16 mouse cellular contexts compared by ENCODE assay signal in the genomic region with DNA sequence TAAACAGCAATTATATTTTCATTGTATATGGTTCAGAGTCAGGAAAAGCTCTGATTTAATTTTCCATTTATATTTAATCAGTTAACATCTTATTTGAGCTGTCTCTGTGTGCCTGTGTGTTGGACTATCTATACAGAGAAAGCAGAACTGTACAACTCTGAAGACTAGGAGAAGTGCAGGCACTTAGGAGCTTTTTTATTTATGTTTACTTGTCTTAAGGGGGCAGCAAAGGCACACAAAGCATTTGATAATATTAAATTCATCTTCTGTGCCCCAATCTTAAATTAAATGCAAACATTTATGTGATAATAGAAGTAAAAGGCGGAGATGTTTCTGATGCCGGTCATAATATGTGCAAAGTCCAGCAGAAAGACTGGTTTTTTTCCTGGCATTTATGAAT.
DNase-seq lines count a peak whose midpoint lies in the region; ATAC-seq and TF ChIP-seq lines count a peak whose summit lies in the region.
"Had no signal": no experiment of that assay in that cellular context is flagged by ENCODE, and none has a peak within 500 bp of the region (broad histone marks: within the 10 kb centered on the region; RNA-seq: fewer than 3 reads in every experiment).

No protein-coding gene starts in this region.

- 0 out of 2 replicates have a peak, but pooled peaks have one; percentile 54 for ATAC-seq in hindbrain, embryonic 16.5 days
- ATAC-seq in hindbrain, embryonic 13.5 days (ENCODE audit: low FRiP score) = no peak
- ATAC-seq in midbrain, embryonic 16.5 days = 0 out of 2 replicates have a peak, but pooled peaks have one; percentile 54
- ATAC-seq in midbrain, embryonic 13.5 days = no peak
- peak; percentile 54 for ATAC-seq in common myeloid progenitor, adult 5-6 weeks (replicated peaks; ENCODE audit: low read depth, poor library complexity, severe bottlenecking)
- no peak for ATAC-seq in liver, postnatal 0 days

- H3K27ac ChIP-seq in hindbrain, embryonic 16.5 days (ENCODE audit: low read depth, low read length) = no peak overlapping the region
- no peak overlapping the region for H3K27ac ChIP-seq in hindbrain, embryonic 13.5 days
- H3K27ac ChIP-seq in midbrain, embryonic 16.5 days (ENCODE audit: low read length) = no peak overlapping the region
- H3K27ac ChIP-seq in midbrain, embryonic 13.5 days = no peak overlapping the region
- no peak overlapping the region for H3K27ac ChIP-seq in liver, postnatal 0 days (ENCODE audit: low read depth)
- H3K27ac ChIP-seq: embryonic facial prominence, embryonic 15.5 days; heart, embryonic 15.5 days; limb, embryonic 12.5 days; liver, embryonic 15.5 days had no signal

- WGBS in hindbrain, embryonic 16.5 days = 56% methylated on average over 2 of the region's 2 CpGs
- WGBS in hindbrain, embryonic 13.5 days = 78% methylated on average over 2 of the region's 2 CpGs
- 52% methylated on average over 2 of the region's 2 CpGs for WGBS in midbrain, embryonic 16.5 days
- WGBS in midbrain, embryonic 13.5 days = 61% methylated on average over 2 of the region's 2 CpGs
- 89% methylated on average over 2 of the region's 2 CpGs for WGBS in liver, postnatal 0 days (ENCODE audit: insufficient replicate concordance)

- no peak overlapping the region for H3K4me2 ChIP-seq in hindbrain, embryonic 16.5 days (ENCODE audit: low read length)
- H3K4me2 ChIP-seq in hindbrain, embryonic 13.5 days = no peak overlapping the region
- no peak overlapping the region for H3K4me2 ChIP-seq in midbrain, embryonic 16.5 days (ENCODE audit: low read length)
- no peak overlapping the region for H3K4me2 ChIP-seq in midbrain, embryonic 13.5 days (replicated peaks)
- no peak overlapping the region for H3K4me2 ChIP-seq in liver, postnatal 0 days (ENCODE audit: low read depth, low read length)
- H3K4me2 ChIP-seq: embryonic facial prominence, embryonic 15.5 days; heart, embryonic 15.5 days; limb, embryonic 12.5 days; liver, embryonic 15.5 days had no signal

- TF ChIP-seq EP300 in liver, postnatal 0 days (IDR thresholded peaks at IDR 0.05; ENCODE audit: low read depth) = no peak

- DNase-seq in liver, postnatal 0 days = no peak
- no peak for DNase-seq in heart, postnatal 14 days
- DNase-seq: adrenal gland, adult 2 months; cerebellum, adult 9-11 months; kidney, postnatal 10 days; lung, postnatal 4 days; thymus, adult 2 months had no signal

- H3K9me3 ChIP-seq in hindbrain, embryonic 16.5 days (ENCODE audit: control insufficient read depth, low read length) = no peaks in the 10 kb centered on the region
- no peaks in the 10 kb centered on the region for H3K9me3 ChIP-seq in hindbrain, embryonic 13.5 days
- no peaks in the 10 kb centered on the region for H3K9me3 ChIP-seq in midbrain, embryonic 16.5 days (replicated peaks; ENCODE audit: control insufficient read depth, low read length, poor library complexity, severe bottlenecking)
- H3K9me3 ChIP-seq in midbrain, embryonic 13.5 days = no peaks in the 10 kb centered on the region
- no peaks in the 10 kb centered on the region for H3K9me3 ChIP-seq in liver, postnatal 0 days (ENCODE audit: low read length)
- H3K9me3 ChIP-seq: embryonic facial prominence, embryonic 15.5 days; heart, embryonic 15.5 days; limb, embryonic 12.5 days; liver, embryonic 15.5 days had no signal

- H3K4me3 ChIP-seq in hindbrain, embryonic 16.5 days (ENCODE audit: low read length) = no peak overlapping the region
- no peak overlapping the region for H3K4me3 ChIP-seq in hindbrain, embryonic 13.5 days
- no peak overlapping the region for H3K4me3 ChIP-seq in midbrain, embryonic 16.5 days (ENCODE audit: low read depth, low read length)
- no peak overlapping the region for H3K4me3 ChIP-seq in midbrain, embryonic 13.5 days (replicated peaks)
- H3K4me3 ChIP-seq in liver, postnatal 0 days (ENCODE audit: low read depth, low read length) = no peak overlapping the region
- H3K4me3 ChIP-seq: embryonic facial prominence, embryonic 15.5 days; heart, embryonic 15.5 days; limb, embryonic 12.5 days; liver, embryonic 15.5 days had no signal

- intact Hi-C loops in heart, postnatal 14 days (cut with DNase I) = no loop called here

- no peak for TF ChIP-seq CTCF in liver, postnatal 0 days (IDR thresholded peaks at IDR 0.05; ENCODE audit: low read depth)

- no peaks in the 10 kb centered on the region for H3K36me3 ChIP-seq in hindbrain, embryonic 16.5 days (ENCODE audit: control insufficient read depth, insufficient read depth, low read length)
- H3K36me3 ChIP-seq in hindbrain, embryonic 13.5 days = no peaks in the 10 kb centered on the region
- H3K36me3 ChIP-seq in midbrain, embryonic 16.5 days (ENCODE audit: control insufficient read depth, insufficient read depth, low read length) = no peaks in the 10 kb centered on the region
- no peaks in the 10 kb centered on the region for H3K36me3 ChIP-seq in midbrain, embryonic 13.5 days
- no peaks in the 10 kb centered on the region for H3K36me3 ChIP-seq in liver, postnatal 0 days (replicated peaks; ENCODE audit: insufficient read depth, low read length)
- H3K36me3 ChIP-seq: embryonic facial prominence, embryonic 15.5 days; heart, embryonic 15.5 days; limb, embryonic 12.5 days; liver, embryonic 15.5 days had no signal

- no peak overlapping the region for H3K9ac ChIP-seq in hindbrain, embryonic 16.5 days (ENCODE audit: low read depth, low read length)
- no peak overlapping the region for H3K9ac ChIP-seq in hindbrain, embryonic 13.5 days
- no peak overlapping the region for H3K9ac ChIP-seq in midbrain, embryonic 16.5 days (ENCODE audit: low read depth, low read length)
- no peak overlapping the region for H3K9ac ChIP-seq in midbrain, embryonic 13.5 days (replicated peaks)
- H3K9ac ChIP-seq in liver, postnatal 0 days (replicated peaks) = no peak overlapping the region
- H3K9ac ChIP-seq: embryonic facial prominence, embryonic 15.5 days; heart, embryonic 15.5 days; limb, embryonic 12.5 days; liver, embryonic 15.5 days had no signal

- no peaks in the 10 kb centered on the region for H3K4me1 ChIP-seq in hindbrain, embryonic 16.5 days (ENCODE audit: control insufficient read depth, insufficient read depth, low read depth, low read length)
- H3K4me1 ChIP-seq in hindbrain, embryonic 13.5 days (replicated peaks) = no peaks in the 10 kb centered on the region
- no peaks in the 10 kb centered on the region for H3K4me1 ChIP-seq in midbrain, embryonic 16.5 days (ENCODE audit: control insufficient read depth, insufficient read depth, low read length)
- no peaks in the 10 kb centered on the region for H3K4me1 ChIP-seq in midbrain, embryonic 13.5 days (replicated peaks)
- H3K4me1 ChIP-seq in liver, postnatal 0 days (ENCODE audit: insufficient read depth) = no peaks in the 10 kb centered on the region
- H3K4me1 ChIP-seq: embryonic facial prominence, embryonic 15.5 days; heart, embryonic 15.5 days; limb, embryonic 12.5 days; liver, embryonic 15.5 days had no signal

- H3K27me3 ChIP-seq in hindbrain, embryonic 16.5 days (replicated peaks; ENCODE audit: control insufficient read depth, insufficient read depth, low read length) = no peaks in the 10 kb centered on the region
- H3K27me3 ChIP-seq in hindbrain, embryonic 13.5 days = no peaks in the 10 kb centered on the region
- H3K27me3 ChIP-seq in midbrain, embryonic 16.5 days (ENCODE audit: control insufficient read depth, insufficient read depth, low read depth, low read length) = no peaks in the 10 kb centered on the region
- no peaks in the 10 kb centered on the region for H3K27me3 ChIP-seq in midbrain, embryonic 13.5 days
- no peaks in the 10 kb centered on the region for H3K27me3 ChIP-seq in liver, postnatal 0 days (ENCODE audit: insufficient read depth, low read length)
- H3K27me3 ChIP-seq: embryonic facial prominence, embryonic 15.5 days; heart, embryonic 15.5 days; limb, embryonic 12.5 days; liver, embryonic 15.5 days had no signal

Comparison
In these comparisons a context has a peak if more than half of its experiments do, and no peak if none do; other contexts are left out.
1. ATAC-seq: peak in hindbrain, embryonic 16.5 days (single experiment), midbrain, embryonic 16.5 days (single experiment) and common myeloid progenitor, adult 5-6 weeks (single experiment); none in hindbrain, embryonic 13.5 days (single experiment), midbrain, embryonic 13.5 days (single experiment) and liver, postnatal 0 days (single experiment).